Mouse (Mus musculus): ENCODE results near the gene Olfr323.

DNA sequence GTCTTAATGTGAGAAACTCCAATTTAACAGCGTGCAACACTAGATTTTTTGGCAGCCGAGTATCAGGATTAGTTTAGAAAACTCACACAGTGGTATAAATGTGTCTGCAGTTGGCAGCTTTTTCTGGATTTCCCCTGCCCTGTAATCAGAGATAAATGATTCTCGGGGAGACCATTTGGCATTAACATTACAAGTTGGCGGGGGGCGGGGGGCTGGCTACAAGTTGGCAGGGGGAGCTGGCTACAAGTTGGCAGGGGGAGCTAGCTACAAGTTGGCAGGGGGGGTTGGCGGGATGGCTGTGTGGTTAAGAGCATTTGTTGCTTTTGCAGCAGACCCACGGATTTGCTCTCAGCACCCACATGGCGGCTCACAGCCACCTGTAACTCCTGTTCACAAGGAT is 51.7 kb downstream of the Olfr323 start:
- TF ChIP-seq CTCF (IDR thresholded peaks at IDR 0.05; ENCODE audit: low read depth) (no peak), EP300 (IDR thresholded peaks at IDR 0.05; ENCODE audit: low read depth) (no peak)

All from liver, embryonic 14.5 days (tissue).